Mouse (Mus musculus): ENCODE results near the gene Aknad1.

- TF ChIP-seq CTCF (IDR thresholded peaks at IDR 0.05; ENCODE audit: low read depth), result no peak
- TF ChIP-seq EP300 (IDR thresholded peaks at IDR 0.05; ENCODE audit: low read depth), result no peak
These were observed 39.7 kb upstream of the Aknad1 start for GRCm38 (mm10) chr3:108699786-108700185.

Measured in liver, postnatal 0 days (tissue).